Mouse (Mus musculus) lung, postnatal 0 days (tissue): ENCODE results near the gene Sec22a. TPM values are rescaled to one million over a fixed set of nuclear protein-coding genes. Genes with fewer than 3 reads are reported as not detected.

ENCODE experiments used
- ATAC-seq: fragments of 200-750 bp; cut with Nextera tagmentation; 2 replicates; pipeline ENCODE4 v1.8.0; 2017; ENCODE audit warnings: moderate library complexity
- DNase-seq: peaks from one replicate; pipeline ENCODE4 v3.0.0-alpha.2; 2016; ENCODE audit warnings: low spot score
- H3K27ac ChIP-seq: fragments of 300-500 bp; sonication (generic); 2 replicates; pipeline ENCODE4 v1.5.1; 2014; ENCODE audit warnings: antibody characterized with exemption, mild to moderate bottlenecking, low read length, mixed read lengths
- H3K27me3 ChIP-seq: fragments of 300-500 bp; sonication (generic); replicated peaks from 2 replicates; pipeline ENCODE4 v1.6.1; 2014; ENCODE audit warnings: low read length, mixed read lengths; ENCODE audit not compliant: insufficient read depth
- H3K36me3 ChIP-seq: fragments of 300-500 bp; sonication (generic); 2 replicates; pipeline ENCODE4 v1.6.1; 2014; ENCODE audit warnings: low read length, mixed read lengths; ENCODE audit not compliant: insufficient read depth
- H3K4me1 ChIP-seq: fragments of 300-500 bp; sonication (generic); 2 replicates; pipeline ENCODE4 v1.6.1; 2014; ENCODE audit warnings: antibody characterized with exemption, low read depth, low read length, mixed read lengths; ENCODE audit not compliant: insufficient read depth
- H3K4me2 ChIP-seq: fragments of 300-500 bp; sonication (generic); replicated peaks from 2 replicates; pipeline ENCODE4 v1.6.1; 2014; ENCODE audit warnings: low read depth, mild to moderate bottlenecking, low read length, moderate library complexity, mixed read lengths
- H3K4me3 ChIP-seq: fragments of 300-500 bp; sonication (generic); 2 replicates; pipeline ENCODE4 v1.5.1; 2014; ENCODE audit warnings: low read depth, low read length
- H3K9ac ChIP-seq: fragments of 300-500 bp; sonication (generic); replicated peaks from 2 replicates; pipeline ENCODE4 v1.6.1; 2014; ENCODE audit warnings: low read depth, mild to moderate bottlenecking
- H3K9me3 ChIP-seq: fragments of 300-500 bp; sonication (generic); 2 replicates; pipeline ENCODE4 v1.6.1; 2016; ENCODE audit warnings: low read length, mixed read lengths
- CTCF ChIP-seq: IDR thresholded peaks from 2 replicates; pipeline ENCODE4 v1.5.1; 2016; ENCODE audit warnings: antibody characterized with exemption, mild to moderate bottlenecking
- EP300 ChIP-seq: IDR thresholded peaks from 2 replicates; pipeline ENCODE4 v1.6.1; 2016; ENCODE audit warnings: antibody characterized with exemption, mild to moderate bottlenecking, control low read depth
- WGBS: fragments of 180-500 bp; shearing (Covaris S2); extraction: QIAGEN DNeasy Blood & Tissue Kit; methylation state at CpG from one replicate; pipeline ENCODE4 v1.1.7; 2014; 5-methylcytosine and 5-hydroxymethylcytosine counted together
- polyA plus RNA-seq: library from polyadenylated mRNA; unstranded; fragments of >200 nt; fragmentation: Nextera tagmentation; extraction: Ambion mirVana; gene quantifications from 2 replicates; pipeline ENCODE4 v1.2.1, GENCODE M21; 2015

The Sec22a gene
- polyA plus RNA-seq, 1 experiment from 2014 or later, result 45.9 TPM

DNA sequence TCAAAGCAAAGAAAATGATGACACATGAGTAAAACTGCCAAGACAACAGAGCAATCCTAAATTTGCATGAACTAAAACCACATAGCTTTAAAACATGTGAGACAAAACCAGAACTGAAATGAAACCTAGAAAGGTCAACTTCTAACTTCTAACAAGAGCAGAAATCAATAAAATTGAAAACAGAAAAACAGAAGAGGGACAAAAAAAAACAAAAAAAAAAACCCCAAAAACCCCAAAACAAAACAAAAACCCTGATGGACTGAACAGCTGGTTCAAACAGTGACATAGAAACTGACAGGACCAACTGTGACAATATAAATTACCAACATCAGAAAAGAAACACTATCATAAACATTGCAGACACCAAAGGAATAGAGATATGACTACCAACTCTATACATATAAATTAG lies 46.9 kb downstream of the Sec22a start:
- TF ChIP-seq CTCF, result no peak
- no peak for TF ChIP-seq EP300
- no peak overlapping the region for H3K27ac ChIP-seq

DNA sequence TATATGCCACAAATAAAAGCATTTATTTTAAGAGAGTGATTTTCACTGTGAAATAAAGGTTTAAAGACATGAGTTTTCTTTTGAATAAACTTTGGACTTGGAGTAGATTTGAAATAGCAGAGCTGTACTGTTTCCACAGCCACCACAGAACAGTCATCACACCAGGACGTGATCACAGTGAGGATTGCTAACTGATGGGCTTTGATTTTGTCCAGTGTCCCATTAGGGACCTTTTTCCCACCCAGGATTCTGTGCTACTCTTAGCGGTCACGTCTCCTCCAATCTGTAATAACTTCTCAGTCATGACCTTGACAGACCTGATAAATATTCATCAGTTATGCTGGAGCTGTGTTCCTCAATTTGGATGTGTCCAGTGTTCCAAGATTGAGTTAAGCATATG lies 48.2 kb downstream of the Sec22a start:
- no peak for ATAC-seq
- Histone ChIP-seq H3K27ac (no peak overlapping the region), H3K4me2 (no peak overlapping the region), H3K4me1 (peaks cover 6% of the 10 kb centered on the region; the same call in 1 of the 2 replicates), H3K36me3 (no peaks in the 10 kb centered on the region), H3K9ac (no peak overlapping the region), H3K4me3 (no peak overlapping the region), H3K9me3 (no peaks in the 10 kb centered on the region), H3K27me3 (no peaks in the 10 kb centered on the region)
- DNase-seq, result no peak
- 64% methylated on average over 3 of the region's 3 CpGs for WGBS
- TF ChIP-seq EP300 (no peak), CTCF (no peak)

More for the DNA sequence above, 46.9 kb downstream of the Sec22a start:
- no peaks in the 10 kb centered on the region for H3K36me3 ChIP-seq
- no peaks in the 10 kb centered on the region for H3K27me3 ChIP-seq
- no peak overlapping the region for H3K4me2 ChIP-seq
- no peak overlapping the region for H3K9ac ChIP-seq
- no peaks in the 10 kb centered on the region for H3K9me3 ChIP-seq
- ATAC-seq (no peak), DNase-seq (no peak)
- no peak overlapping the region for H3K4me3 ChIP-seq
- no peaks in the 10 kb centered on the region for H3K4me1 ChIP-seq

DNA sequence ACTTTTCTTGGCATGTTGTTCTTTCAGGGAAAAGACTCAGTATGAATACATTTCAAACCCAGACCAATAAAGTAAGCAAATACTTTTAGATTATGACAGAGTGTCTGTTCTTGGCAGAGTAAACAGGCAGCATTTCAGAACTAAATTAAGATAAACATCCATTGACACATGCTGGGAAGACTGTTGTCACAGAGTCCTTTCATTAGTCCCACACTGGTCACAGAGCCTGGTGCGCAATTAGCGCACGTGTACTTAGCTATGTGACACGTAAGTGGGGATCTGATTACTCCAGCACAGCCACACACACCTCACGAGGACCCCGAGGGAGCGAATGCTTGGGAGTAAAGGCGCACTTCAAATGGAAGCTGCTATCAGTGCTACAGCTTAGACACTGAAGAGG lies 52.1 kb downstream of the Sec22a start:
- Histone ChIP-seq H3K4me2 (no peak overlapping the region), H3K27me3 (no peaks in the 10 kb centered on the region), H3K36me3 (no peaks in the 10 kb centered on the region), H3K9me3 (no peaks in the 10 kb centered on the region), H3K4me1 (peaks cover 6% of the 10 kb centered on the region; the same call in 1 of the 2 replicates), H3K4me3 (no peak overlapping the region), H3K27ac (no peak overlapping the region), H3K9ac (no peak overlapping the region)
- 0 out of 2 replicates have a peak, but pooled peaks have one; percentile 24 for ATAC-seq
- peak; percentile 49 for DNase-seq
- TF ChIP-seq EP300 (no peak), CTCF (no peak)
- 40% methylated on average over 8 of the region's 8 CpGs for WGBS

DNA sequence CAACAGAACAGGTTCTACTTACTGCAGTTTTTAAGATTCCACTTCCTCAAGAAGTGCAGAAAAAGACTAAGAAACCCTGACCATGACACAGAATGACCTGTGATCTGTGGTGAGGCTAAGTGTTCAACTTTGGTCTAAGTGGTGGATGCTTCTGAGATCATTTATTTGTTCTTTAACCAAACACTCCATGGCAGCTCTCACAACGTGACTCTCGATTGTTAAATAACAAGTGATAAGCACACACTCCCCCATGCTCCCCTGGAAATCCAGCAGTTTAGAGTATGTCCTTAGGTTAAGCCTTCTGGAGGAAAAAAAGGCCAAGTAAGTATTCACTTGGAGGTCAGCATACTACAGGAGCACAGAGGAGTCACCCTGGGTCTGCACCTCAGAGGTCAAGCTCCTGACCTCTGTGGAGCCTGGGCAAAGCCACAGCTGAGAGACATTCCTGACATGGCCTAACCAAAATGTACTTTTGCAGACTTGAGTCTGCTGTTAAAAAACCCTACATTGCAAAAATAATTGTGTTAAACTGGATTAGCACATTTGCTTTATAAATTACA lies 53.1 kb downstream of the Sec22a start:
- ATAC-seq, result peak; percentile 69
- Histone ChIP-seq H3K4me3 (no peak overlapping the region), H3K36me3 (no peaks in the 10 kb centered on the region), H3K27me3 (no peaks in the 10 kb centered on the region), H3K9ac (no peak overlapping the region), H3K27ac (no peak overlapping the region), H3K9me3 (no peaks in the 10 kb centered on the region), H3K4me1 (peaks cover 6% of the 10 kb centered on the region; the same call in 1 of the 2 replicates), H3K4me2 (no peak overlapping the region)
- peak; percentile 73 for DNase-seq
- 0 out of 2 replicates have a peak, but pooled peaks have one; percentile 12 for TF ChIP-seq EP300
- TF ChIP-seq CTCF, result no peak
- 20% methylated on average over 2 of the region's 2 CpGs for WGBS

DNA sequence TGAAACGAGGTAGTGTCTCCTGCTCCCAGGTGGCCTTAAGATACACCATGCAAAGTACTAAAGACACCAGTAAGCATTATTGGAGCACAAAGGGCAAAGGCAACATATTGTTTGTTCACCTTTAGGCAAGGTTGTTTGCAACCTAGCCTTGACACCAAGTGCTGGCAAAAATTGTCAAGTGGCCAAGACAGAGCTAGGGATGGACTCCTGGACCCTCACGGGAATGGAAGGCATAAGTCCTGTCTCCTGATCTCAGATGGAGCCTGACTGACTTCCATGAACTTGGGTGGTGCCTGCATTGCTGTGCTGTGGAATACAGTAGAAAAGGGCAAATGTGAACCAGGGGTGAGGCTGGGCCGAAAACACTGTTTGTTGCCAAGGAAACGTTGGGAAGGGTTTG lies 54.1 kb downstream of the Sec22a start:
- TF ChIP-seq CTCF (no peak), EP300 (no peak)
- DNase-seq (no peak), ATAC-seq (no peak)
- H3K27ac ChIP-seq, result no peak overlapping the region
- H3K4me2 ChIP-seq, result no peak overlapping the region
- H3K9ac ChIP-seq, result no peak overlapping the region
- no peaks in the 10 kb centered on the region for H3K9me3 ChIP-seq
- H3K27me3 ChIP-seq, result no peaks in the 10 kb centered on the region
- WGBS, result 80% methylated on average over 4 of the region's 4 CpGs
- peaks cover 6% of the 10 kb centered on the region; the same call in 1 of the 2 replicates for H3K4me1 ChIP-seq
- no peak overlapping the region for H3K4me3 ChIP-seq
- H3K36me3 ChIP-seq, result no peaks in the 10 kb centered on the region

DNA sequence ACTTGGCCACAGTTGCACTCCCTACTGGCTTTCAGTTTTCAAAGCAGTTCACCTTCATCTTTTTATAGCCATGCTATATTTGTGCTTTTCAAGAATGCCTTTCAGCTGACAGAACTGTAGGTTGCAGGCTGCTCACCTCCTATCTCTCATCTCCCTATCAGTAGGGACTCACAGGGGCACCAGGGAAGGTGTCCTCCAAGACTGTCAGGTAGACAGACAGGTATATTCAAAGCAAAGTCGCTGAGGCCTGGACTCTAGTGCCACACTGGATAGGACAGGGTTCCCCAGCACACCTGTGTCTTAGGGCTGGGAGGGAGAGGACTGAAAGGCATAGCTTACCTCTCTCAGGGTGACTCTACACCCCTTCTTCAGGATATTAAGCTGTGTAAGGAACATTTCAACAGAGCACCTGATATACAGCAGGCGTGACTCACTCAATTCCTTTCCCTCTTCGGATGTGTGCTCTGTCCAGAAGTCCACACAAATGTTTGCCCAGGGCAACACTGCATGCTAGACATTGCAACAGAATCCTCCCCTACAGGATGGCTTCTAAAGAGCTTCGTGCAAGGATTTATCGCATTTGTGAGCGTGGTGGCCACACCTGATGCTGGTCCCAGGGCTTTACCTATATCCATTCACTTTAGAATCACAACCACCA lies 55.1 kb downstream of the Sec22a start:
- peak; percentile 75 for ATAC-seq
- Histone ChIP-seq H3K4me2 (no peak overlapping the region), H3K9me3 (no peaks in the 10 kb centered on the region), H3K4me3 (no peak overlapping the region), H3K27ac (no peak overlapping the region), H3K36me3 (no peaks in the 10 kb centered on the region), H3K9ac (no peak overlapping the region), H3K4me1 (peaks cover 6% of the 10 kb centered on the region; the same call in 1 of the 2 replicates), H3K27me3 (no peaks in the 10 kb centered on the region)
- 71% methylated on average over 6 of the region's 6 CpGs for WGBS
- TF ChIP-seq EP300, result no peak
- no peak for TF ChIP-seq CTCF
- peak; percentile 61 for DNase-seq
